Mouse (Mus musculus): ENCODE results near the gene Vdac1. TPM values are rescaled to one million over a fixed set of nuclear protein-coding genes. Genes with fewer than 3 reads are reported as not detected.

Vdac1 gene
- total and polyA plus RNA-seq, 2 experiments from 2014 or later = 478 to 627 TPM

DNA sequence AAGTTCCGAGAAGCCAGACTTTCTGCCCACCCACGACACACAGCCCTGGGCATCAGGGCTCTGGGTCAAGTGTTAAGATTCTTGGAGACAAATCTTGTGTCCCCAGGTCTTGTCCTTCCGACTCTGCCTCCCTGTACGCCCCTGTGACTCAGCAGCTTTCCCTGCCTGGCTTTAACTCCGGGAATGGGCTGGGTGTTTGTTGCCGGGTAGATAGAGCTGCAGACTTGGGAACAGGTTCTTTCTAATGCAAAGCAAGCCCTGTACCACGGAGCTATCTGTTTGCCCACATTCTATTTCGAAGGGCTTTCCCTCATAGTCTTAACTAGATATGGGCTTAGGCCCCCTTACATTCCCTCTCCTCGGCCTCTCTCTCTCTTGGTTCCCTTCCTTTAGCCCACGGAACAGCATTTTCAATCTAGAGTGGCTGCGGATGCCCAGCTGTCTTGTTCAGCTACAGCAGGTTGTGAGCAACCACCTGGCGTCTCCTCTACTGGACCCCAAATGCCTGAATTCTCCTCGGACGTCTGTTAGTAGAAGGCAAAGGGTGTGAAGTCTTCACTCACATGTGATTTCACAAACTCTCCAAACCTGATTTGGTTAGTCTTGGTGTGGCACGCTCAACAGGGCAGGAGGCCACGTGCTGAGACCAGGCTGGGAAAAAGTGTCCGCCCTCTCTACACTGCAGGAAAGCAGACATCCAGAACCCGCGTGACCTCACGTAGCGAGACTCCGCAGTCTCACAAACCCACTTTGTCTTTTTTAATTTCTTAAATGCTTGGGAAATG lies 782 bp upstream of the Vdac1 start:
- Histone ChIP-seq H3K36me3 (replicated peaks; ENCODE audit: control insufficient read depth, insufficient read depth, low read length) (no peaks in the 10 kb centered on the region), H3K27me3 (ENCODE audit: control insufficient read depth, insufficient read depth, low read length) (no peaks in the 10 kb centered on the region), H3K9ac (replicated peaks; ENCODE audit: low read depth, low read length) (peak overlapping the region; percentile 98), H3K4me2 (ENCODE audit: low read depth, low read length) (peak overlapping the region; percentile 87), H3K9me3 (replicated peaks; ENCODE audit: control insufficient read depth, low read length) (no peaks in the 10 kb centered on the region), H3K4me1 (ENCODE audit: control insufficient read depth, insufficient read depth) (peaks cover 33% of the 10 kb centered on the region), H3K27ac (ENCODE audit: low read depth) (peak overlapping the region; percentile 99), H3K4me3 (ENCODE audit: low read depth, low read length) (peak overlapping the region; percentile 90)
- WGBS = 15% methylated on average over 22 of the region's 22 CpGs
- ATAC-seq (ENCODE audit: insufficient read depth, low read depth) (peak; percentile 31; the same call in 1 of the 2 replicates), DNase-seq (ENCODE audit: low spot score) (peak; percentile 73)
- TF ChIP-seq CTCF (IDR thresholded peaks at IDR 0.05; ENCODE audit: low read depth) (no peak), EP300 (IDR thresholded peaks at IDR 0.05; ENCODE audit: low read depth) (no peak)

DNA sequence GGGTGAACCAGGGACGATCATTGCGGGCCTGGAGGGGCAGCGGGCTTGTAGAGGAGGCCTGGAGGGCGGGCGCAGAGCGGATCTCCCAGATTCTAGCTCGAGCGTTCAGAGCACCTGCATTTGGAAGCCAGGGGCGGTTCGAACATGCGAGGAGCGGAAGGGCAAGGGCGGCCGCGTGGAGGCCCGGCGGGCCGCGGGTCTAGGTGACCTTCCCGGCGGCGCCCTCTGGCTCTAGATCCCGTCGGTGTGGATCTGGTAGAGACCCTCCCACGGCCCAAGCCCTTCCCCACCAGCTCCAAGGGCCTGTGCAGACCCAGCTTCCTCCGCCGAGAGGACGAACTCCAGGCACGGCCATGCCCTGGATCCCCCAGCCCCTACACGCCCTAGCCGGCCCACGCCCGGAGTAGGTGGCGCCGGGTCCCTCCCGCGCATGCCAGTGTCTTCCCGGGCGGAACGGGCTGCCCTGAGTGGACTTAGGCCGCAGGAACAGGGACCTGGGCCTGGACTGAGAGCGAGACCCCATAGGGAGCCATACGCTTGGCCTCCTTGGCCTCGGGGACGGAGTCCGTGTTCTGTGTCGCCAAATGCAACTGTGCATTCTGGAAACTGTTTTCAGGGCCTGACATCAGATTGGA lies 744 bp downstream of the Vdac1 start:
- H3K9ac ChIP-seq (replicated peaks; ENCODE audit: low read depth, low read length) = peak overlapping the region; percentile 98
- peak; percentile 10 for ATAC-seq (ENCODE audit: insufficient read depth, low read depth)
- peak overlapping the region; percentile 87 for H3K4me2 ChIP-seq (ENCODE audit: low read depth, low read length)
- peak overlapping the region; percentile 90 for H3K4me3 ChIP-seq (ENCODE audit: low read depth, low read length)
- H3K27me3 ChIP-seq (ENCODE audit: control insufficient read depth, insufficient read depth, low read length) = no peaks in the 10 kb centered on the region
- peak overlapping the region; percentile 99 for H3K27ac ChIP-seq (ENCODE audit: low read depth)
- peaks cover 48% of the 10 kb centered on the region for H3K4me1 ChIP-seq (ENCODE audit: control insufficient read depth, insufficient read depth)
- WGBS = 0% methylated on average over 46 of the region's 47 CpGs
- TF ChIP-seq CTCF (IDR thresholded peaks at IDR 0.05; ENCODE audit: low read depth) (no peak), EP300 (IDR thresholded peaks at IDR 0.05; ENCODE audit: low read depth) (no peak)
- H3K36me3 ChIP-seq (replicated peaks; ENCODE audit: control insufficient read depth, insufficient read depth, low read length) = no peaks in the 10 kb centered on the region
- no peaks in the 10 kb centered on the region for H3K9me3 ChIP-seq (replicated peaks; ENCODE audit: control insufficient read depth, low read length)
- DNase-seq (ENCODE audit: low spot score) = peak; percentile 43

DNA sequence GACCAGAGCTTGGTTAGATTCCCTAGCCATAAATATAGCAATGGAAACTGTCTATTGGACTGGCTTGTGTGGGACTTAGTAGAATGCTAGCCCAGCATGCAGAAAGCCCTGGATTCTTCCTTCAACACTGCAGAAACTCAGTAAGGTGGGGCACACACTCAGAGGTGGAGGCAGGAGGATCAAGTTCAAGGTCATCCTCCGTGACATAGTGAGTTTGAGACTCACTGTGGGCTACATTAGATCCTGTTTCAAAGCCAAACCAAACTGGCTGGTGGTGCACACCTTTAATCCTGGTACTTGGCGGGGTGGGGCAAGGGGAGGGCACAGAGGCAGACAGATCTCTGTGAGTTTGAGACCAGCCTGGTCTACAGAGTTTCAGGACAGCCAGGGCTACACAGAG lies 3.7 kb downstream of the Vdac1 start:
- ATAC-seq (ENCODE audit: insufficient read depth, low read depth) (no peak), DNase-seq (ENCODE audit: low spot score) (no peak)
- Histone ChIP-seq H3K4me2 (ENCODE audit: low read depth, low read length) (peak overlapping the region; percentile 58), H3K4me1 (ENCODE audit: control insufficient read depth, insufficient read depth) (peaks cover 65% of the 10 kb centered on the region), H3K36me3 (replicated peaks; ENCODE audit: control insufficient read depth, insufficient read depth, low read length) (no peaks in the 10 kb centered on the region), H3K9ac (replicated peaks; ENCODE audit: low read depth, low read length) (peak overlapping the region; percentile 33; the same call in 1 of the 2 replicates), H3K27ac (ENCODE audit: low read depth) (peak overlapping the region; percentile 89), H3K27me3 (ENCODE audit: control insufficient read depth, insufficient read depth, low read length) (no peaks in the 10 kb centered on the region), H3K9me3 (replicated peaks; ENCODE audit: control insufficient read depth, low read length) (no peaks in the 10 kb centered on the region), H3K4me3 (ENCODE audit: low read depth, low read length) (peak overlapping the region; percentile 15; the same call in 1 of the 2 replicates)
- 71% methylated on average over 2 of the region's 2 CpGs for WGBS
- TF ChIP-seq EP300 (IDR thresholded peaks at IDR 0.05; ENCODE audit: low read depth) (no peak), CTCF (IDR thresholded peaks at IDR 0.05; ENCODE audit: low read depth) (no peak)

DNA sequence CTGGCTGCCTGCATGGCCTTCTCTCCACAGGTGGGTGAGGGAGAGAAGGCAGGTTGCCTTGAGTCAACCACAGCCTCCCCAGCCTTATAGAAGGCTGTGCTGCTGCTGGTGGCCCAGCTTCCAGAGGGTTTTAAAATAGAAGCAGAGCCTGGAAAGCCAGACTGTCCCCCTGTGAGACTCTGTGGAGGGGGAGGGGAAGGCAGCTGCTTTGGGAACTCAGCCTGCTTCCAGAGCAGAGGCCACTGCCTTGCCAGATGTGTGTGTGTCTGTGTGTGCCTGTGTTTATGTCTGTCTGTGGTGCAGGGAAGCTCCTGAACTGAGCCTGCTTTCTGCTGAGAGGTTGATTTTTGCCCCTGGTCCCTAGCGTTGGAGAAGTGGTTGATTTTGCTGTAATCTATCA lies 4.5 kb downstream of the Vdac1 start:
- Histone ChIP-seq H3K9ac (replicated peaks; ENCODE audit: low read depth, low read length) (peak overlapping the region; percentile 49; the same call in 1 of the 2 replicates), H3K9me3 (replicated peaks; ENCODE audit: control insufficient read depth, low read length) (no peaks in the 10 kb centered on the region), H3K27me3 (ENCODE audit: control insufficient read depth, insufficient read depth, low read length) (no peaks in the 10 kb centered on the region), H3K4me2 (ENCODE audit: low read depth, low read length) (peak overlapping the region; percentile 58), H3K4me1 (ENCODE audit: control insufficient read depth, insufficient read depth) (peaks cover 62% of the 10 kb centered on the region), H3K36me3 (replicated peaks; ENCODE audit: control insufficient read depth, insufficient read depth, low read length) (no peaks in the 10 kb centered on the region), H3K4me3 (ENCODE audit: low read depth, low read length) (peak overlapping the region; percentile 25), H3K27ac (ENCODE audit: low read depth) (peak overlapping the region; percentile 89)
- no peak for TF ChIP-seq EP300 (IDR thresholded peaks at IDR 0.05; ENCODE audit: low read depth)
- no peak for TF ChIP-seq CTCF (IDR thresholded peaks at IDR 0.05; ENCODE audit: low read depth)
- ATAC-seq (ENCODE audit: insufficient read depth, low read depth) = no peak
- DNase-seq (ENCODE audit: low spot score) = peak; percentile 82
- WGBS = 17% methylated on average over 1 of the region's 1 CpGs

DNA sequence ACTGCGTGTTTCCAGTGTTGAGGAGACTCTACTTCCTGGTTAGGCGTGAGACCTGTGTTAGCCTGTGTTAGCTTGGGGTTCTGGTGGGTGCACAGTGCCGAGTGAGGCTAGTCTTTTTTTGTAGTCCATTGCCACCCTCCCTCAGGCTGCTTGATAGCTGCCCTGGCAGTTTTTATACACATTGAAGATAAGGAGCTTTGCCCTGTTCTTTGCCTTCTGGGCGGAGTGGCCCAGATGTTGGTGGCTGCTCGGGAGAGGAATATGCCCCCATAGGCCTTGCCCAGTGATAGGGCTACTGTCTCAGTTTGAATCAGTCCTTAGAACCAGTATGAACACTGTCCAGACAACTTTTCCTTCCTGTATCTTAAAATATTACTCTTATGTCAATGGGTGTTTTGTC lies 5.7 kb downstream of the Vdac1 start:
- DNase-seq (ENCODE audit: low spot score) = no peak
- H3K9ac ChIP-seq (replicated peaks; ENCODE audit: low read depth, low read length) = 0 out of 2 replicates have a peak overlapping the region, but pooled peaks have one; percentile 1
- H3K27me3 ChIP-seq (ENCODE audit: control insufficient read depth, insufficient read depth, low read length) = no peaks in the 10 kb centered on the region
- ATAC-seq (ENCODE audit: insufficient read depth, low read depth) = no peak
- H3K9me3 ChIP-seq (replicated peaks; ENCODE audit: control insufficient read depth, low read length) = no peaks in the 10 kb centered on the region
- H3K4me1 ChIP-seq (ENCODE audit: control insufficient read depth, insufficient read depth) = peaks cover 72% of the 10 kb centered on the region
- H3K27ac ChIP-seq (ENCODE audit: low read depth) = peak overlapping the region; percentile 32; the same call in 1 of the 2 replicates
- WGBS = 35% methylated on average over 5 of the region's 5 CpGs
- H3K4me2 ChIP-seq (ENCODE audit: low read depth, low read length) = peak overlapping the region; percentile 15; the same call in 1 of the 2 replicates
- no peak for TF ChIP-seq CTCF (IDR thresholded peaks at IDR 0.05; ENCODE audit: low read depth)
- no peaks in the 10 kb centered on the region for H3K36me3 ChIP-seq (replicated peaks; ENCODE audit: control insufficient read depth, insufficient read depth, low read length)
- H3K4me3 ChIP-seq (ENCODE audit: low read depth, low read length) = no peak overlapping the region
